Mouse (Mus musculus) ZHBTc4 (cell line): ENCODE data around the gene Il17rb.

Experiments
- DNase-seq: peaks from one replicate; pipeline ENCODE4 v3.0.0-alpha.2; 2011; ENCODE audit warnings: low read depth, low spot score

The Il17rb gene

DNA sequence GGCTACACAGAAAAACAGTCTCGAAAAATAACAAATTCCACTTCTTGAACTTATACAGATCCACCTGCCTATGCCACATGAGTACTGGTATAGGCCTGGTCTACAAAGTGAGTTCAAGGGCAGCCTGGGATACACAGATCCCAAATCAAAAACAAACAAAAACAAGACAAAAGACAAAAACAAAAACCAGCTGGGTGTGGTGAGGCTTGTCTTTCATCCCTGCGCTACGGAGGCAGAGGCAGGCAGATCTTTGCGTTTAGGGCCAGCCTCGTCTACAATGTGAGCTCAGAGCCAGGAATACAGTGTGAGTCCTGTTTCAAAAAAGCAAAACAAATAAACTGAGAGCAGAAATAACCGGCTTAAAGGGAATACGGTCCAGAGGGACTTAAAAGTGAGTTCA is 41.1 kb downstream of the Il17rb start:
- DNase-seq = peak; percentile 54

- no peak for DNase-seq
Observed at GRCm38 (mm10) chr14:29957393-29957792, 51.3 kb downstream of the Il17rb start.

DNA sequence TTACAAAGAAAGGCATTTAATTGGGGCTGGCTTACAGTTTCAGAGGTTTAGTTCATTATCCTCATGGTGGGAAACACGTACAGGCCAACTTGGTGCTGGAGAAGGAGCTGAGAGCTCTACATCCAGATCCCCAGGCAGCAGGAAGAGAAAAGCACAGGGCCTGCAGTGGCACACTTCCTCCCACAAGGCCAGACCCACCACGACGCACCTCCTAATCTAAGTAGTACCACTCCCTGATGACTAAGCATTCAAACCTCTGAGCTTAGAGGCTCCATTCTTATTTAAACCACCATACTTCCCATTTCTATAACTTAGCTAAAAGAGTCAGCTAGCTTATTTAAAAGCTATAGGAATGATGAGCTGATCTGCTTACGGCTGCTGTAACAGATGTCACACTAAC is 57.9 kb downstream of the Il17rb start:
- peak; percentile 89 for DNase-seq

DNA sequence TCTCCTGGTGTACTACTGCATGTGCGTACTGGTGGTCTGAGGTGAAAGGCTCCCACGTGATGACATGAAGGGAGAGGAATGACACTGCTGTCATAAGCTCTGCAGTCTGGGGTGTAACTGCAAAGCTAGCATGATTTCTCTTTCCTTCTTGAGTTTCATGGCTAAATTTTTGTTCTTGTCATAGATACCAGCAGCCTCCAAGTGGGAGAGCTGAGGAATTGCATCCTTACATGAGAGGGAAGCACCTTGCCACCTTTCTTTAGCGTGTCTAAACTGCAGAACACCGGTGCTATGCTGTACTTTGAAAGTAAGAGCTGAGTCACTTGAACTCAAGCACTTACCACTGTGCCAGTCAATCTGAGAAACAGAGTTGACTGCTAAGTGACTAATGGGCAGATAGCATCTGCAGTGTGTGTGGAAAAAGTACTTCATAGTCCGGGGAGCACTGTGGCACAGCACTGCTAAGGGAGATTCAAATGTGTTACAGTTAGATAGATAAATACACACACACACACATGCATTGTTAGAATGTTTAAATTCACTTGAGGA is 61.9 kb downstream of the Il17rb start:
- DNase-seq = peak; percentile 26
